Mouse (Mus musculus): ENCODE measurements around the gene Map4k4.

Gene Map4k4

GRCm38 (mm10) chr1:39900181-39901005 lies at the start of gene Map4k4:
Map4k4 (plus strand) TSS chr1:39900913.
- DNase-seq (ENCODE audit: low read depth, low spot score): no peak

- DNase-seq (ENCODE audit: low read depth, low spot score): no peak
Observed at GRCm38 (mm10) chr1:39855949-39856348, 44.8 kb upstream of the Map4k4 start.

GRCm38 (mm10) chr1:39856795-39857447 lies 43.8 kb upstream of the Map4k4 start:
- no peak for DNase-seq (ENCODE audit: low read depth, low spot score)

GRCm38 (mm10) chr1:39857448-39857820 lies 43.3 kb upstream of the Map4k4 start:
- DNase-seq (ENCODE audit: low read depth, low spot score): no peak

GRCm38 (mm10) chr1:39859213-39859612 lies 41.5 kb upstream of the Map4k4 start:
- DNase-seq (ENCODE audit: low read depth, low spot score): no peak

- DNase-seq (ENCODE audit: low read depth, low spot score): no peak
Observed at GRCm38 (mm10) chr1:39866367-39867141, 34.2 kb upstream of the Map4k4 start.

GRCm38 (mm10) chr1:39867142-39867525 lies 33.6 kb upstream of the Map4k4 start:
- no peak for DNase-seq (ENCODE audit: low read depth, low spot score)

- DNase-seq (ENCODE audit: low read depth, low spot score): no peak
Observed at GRCm38 (mm10) chr1:39867966-39868593, 32.6 kb upstream of the Map4k4 start.

GRCm38 (mm10) chr1:39868825-39869571 lies 31.7 kb upstream of the Map4k4 start:
- DNase-seq (ENCODE audit: low read depth, low spot score): no peak

- DNase-seq (ENCODE audit: low read depth, low spot score): no peak
Observed at GRCm38 (mm10) chr1:39869721-39870201, 31.0 kb upstream of the Map4k4 start.

GRCm38 (mm10) chr1:39877981-39878380 lies 22.7 kb upstream of the Map4k4 start:
- no peak for DNase-seq (ENCODE audit: low read depth, low spot score)

GRCm38 (mm10) chr1:39882505-39882904 lies 18.2 kb upstream of the Map4k4 start:
- DNase-seq (ENCODE audit: low read depth, low spot score): no peak

- no peak for DNase-seq (ENCODE audit: low read depth, low spot score)
Observed at GRCm38 (mm10) chr1:39884803-39885515, 15.8 kb upstream of the Map4k4 start.

GRCm38 (mm10) chr1:39887997-39888396 lies 12.7 kb upstream of the Map4k4 start:
- no peak for DNase-seq (ENCODE audit: low read depth, low spot score)

GRCm38 (mm10) chr1:39889429-39889828 lies 11.3 kb upstream of the Map4k4 start:
- no peak for DNase-seq (ENCODE audit: low read depth, low spot score)

GRCm38 (mm10) chr1:39889973-39890372 lies 10.7 kb upstream of the Map4k4 start:
- no peak for DNase-seq (ENCODE audit: low read depth, low spot score)

GRCm38 (mm10) chr1:39893153-39893880 lies 7.4 kb upstream of the Map4k4 start:
- DNase-seq (ENCODE audit: low read depth, low spot score): no peak

GRCm38 (mm10) chr1:39895097-39895496 lies 5.6 kb upstream of the Map4k4 start:
- no peak for DNase-seq (ENCODE audit: low read depth, low spot score)

GRCm38 (mm10) chr1:39895506-39895905 lies 5.2 kb upstream of the Map4k4 start:
- no peak for DNase-seq (ENCODE audit: low read depth, low spot score)

- DNase-seq (ENCODE audit: low read depth, low spot score): no peak
Observed at GRCm38 (mm10) chr1:39896581-39896980, 4.1 kb upstream of the Map4k4 start.
